Mouse (Mus musculus) forebrain, embryonic 14.5 days (tissue): ENCODE measurements around the gene Lamc1. TPM values are rescaled to one million over a fixed set of nuclear protein-coding genes. Genes with fewer than 3 reads are reported as not detected.
"Not testable (repeated sequence)": the region's sequence is repeated elsewhere in the genome, so short reads cannot be mapped to it uniquely, and the experiment has no call there.

Experiments
- ATAC-seq: fragments of 200-750 bp; cut with Nextera tagmentation; 2 replicates; pipeline ENCODE4 v1.8.0; 2017; ENCODE audit warnings: mild to moderate bottlenecking, moderate library complexity
- DNase-seq: peaks from one replicate; pipeline ENCODE4 v3.0.0-alpha.2; 2015; ENCODE audit warnings: low spot score
- H3K27ac ChIP-seq: fragments of 300-500 bp; sonication (generic); 2 replicates; pipeline ENCODE4 v1.5.1; 2014; ENCODE audit warnings: low read depth, mild to moderate bottlenecking, control low read depth, low read length, moderate library complexity
- H3K27me3 ChIP-seq: fragments of 300-500 bp; sonication (generic); replicated peaks from 2 replicates; pipeline ENCODE4 v1.6.1; 2014; ENCODE audit warnings: low read length, control low read depth, mixed read lengths; ENCODE audit not compliant: control insufficient read depth, insufficient read depth
- H3K36me3 ChIP-seq: fragments of 300-500 bp; sonication (generic); 2 replicates; pipeline ENCODE4 v1.6.1; 2014; ENCODE audit warnings: low read length, control low read depth; ENCODE audit not compliant: control insufficient read depth, insufficient read depth
- H3K4me1 ChIP-seq: fragments of 300-500 bp; sonication (generic); 2 replicates; pipeline ENCODE4 v1.6.1; 2014; ENCODE audit warnings: antibody characterized with exemption, low read length, control low read depth; ENCODE audit not compliant: control insufficient read depth, insufficient read depth
- H3K4me2 ChIP-seq: fragments of 300-500 bp; sonication (generic); 2 replicates; pipeline ENCODE4 v1.6.1; 2014; ENCODE audit warnings: mild to moderate bottlenecking, control low read depth, low read length
- H3K4me3 ChIP-seq: fragments of 300-500 bp; sonication (generic); 2 replicates; pipeline ENCODE4 v1.5.1; 2014; ENCODE audit warnings: low read depth, low read length, control low read depth
- H3K9ac ChIP-seq: fragments of 300-500 bp; sonication (generic); 2 replicates; pipeline ENCODE4 v1.6.1; 2014; ENCODE audit warnings: mild to moderate bottlenecking, low read length, control low read depth, moderate library complexity
- H3K9me3 ChIP-seq: fragments of 300-500 bp; sonication (generic); replicated peaks from 2 replicates; pipeline ENCODE4 v1.6.1; 2016; ENCODE audit warnings: low read length, control low read depth, mixed read lengths; ENCODE audit not compliant: control insufficient read depth
- WGBS: fragments of 180-500 bp; shearing (Covaris S2); extraction: QIAGEN DNeasy Blood & Tissue Kit; methylation state at CpG from one replicate; pipeline ENCODE4 v1.1.7; 2014; 5-methylcytosine and 5-hydroxymethylcytosine counted together
- polyA plus RNA-seq: library from polyadenylated mRNA; unstranded; fragments of >200 nt; fragmentation: Nextera tagmentation; extraction: Ambion mirVana; gene quantifications from 2 replicates; pipeline ENCODE4 v1.2.1, GENCODE M21; 2014

Lamc1 gene
- polyA plus RNA-seq, 1 experiment from 2014 or later, result 17.2 TPM

GRCm38 (mm10) chr1:153345002-153345401, 12.4 kb upstream of the Lamc1 start:
- DNase-seq (no peak), ATAC-seq (no peak)
- no peak overlapping the region for H3K4me3 ChIP-seq
- H3K9me3 ChIP-seq, result no peaks in the 10 kb centered on the region
- H3K27me3 ChIP-seq, result no peaks in the 10 kb centered on the region
- no peaks in the 10 kb centered on the region for H3K36me3 ChIP-seq
- H3K27ac ChIP-seq, result no peak overlapping the region
- 88% methylated on average over 2 of the region's 2 CpGs for WGBS
- H3K4me2 ChIP-seq, result no peak overlapping the region
- H3K9ac ChIP-seq, result no peak overlapping the region
- no peaks in the 10 kb centered on the region for H3K4me1 ChIP-seq

- H3K4me1 ChIP-seq, result peaks cover 12% of the 10 kb centered on the region
- not testable (repeated sequence) for H3K4me2 ChIP-seq, H3K4me3 ChIP-seq, H3K27me3 ChIP-seq, H3K36me3 ChIP-seq, ATAC-seq, H3K9ac ChIP-seq, H3K9me3 ChIP-seq, DNase-seq, H3K27ac ChIP-seq
- WGBS, result 95% methylated on average over 10 of the region's 10 CpGs
These were observed 2.9 kb upstream of the Lamc1 start for GRCm38 (mm10) chr1:153335451-153335850.

- H3K36me3 ChIP-seq, result no peaks in the 10 kb centered on the region
- peak overlapping the region; percentile 95 for H3K4me2 ChIP-seq
- no peaks in the 10 kb centered on the region for H3K9me3 ChIP-seq
- H3K4me1 ChIP-seq, result peaks cover 23% of the 10 kb centered on the region
- DNase-seq (peak; percentile 41), ATAC-seq (peak; percentile 51; the same call in 1 of the 2 replicates)
- H3K27ac ChIP-seq, result peak overlapping the region; percentile 85; the same call in 1 of the 2 replicates
- 5% methylated on average over 22 of the region's 22 CpGs for WGBS
- no peaks in the 10 kb centered on the region for H3K27me3 ChIP-seq
- peak overlapping the region; percentile 86 for H3K4me3 ChIP-seq
- peak overlapping the region; percentile 88 for H3K9ac ChIP-seq
These were observed 923 bp upstream of the Lamc1 start for GRCm38 (mm10) chr1:153333296-153334121.

GRCm38 (mm10) chr1:153331796-153332443, 666 bp downstream of the Lamc1 start:
- H3K4me2 ChIP-seq, result peak overlapping the region; percentile 95
- H3K4me1 ChIP-seq, result peaks cover 23% of the 10 kb centered on the region
- peak overlapping the region; percentile 86 for H3K4me3 ChIP-seq
- no peaks in the 10 kb centered on the region for H3K9me3 ChIP-seq
- H3K9ac ChIP-seq, result peak overlapping the region; percentile 88
- DNase-seq (peak; percentile 52), ATAC-seq (no peak; the same call in 1 of the 2 replicates)
- under 1% methylated on average over 39 of the region's 42 CpGs for WGBS
- no peaks in the 10 kb centered on the region for H3K27me3 ChIP-seq
- peak overlapping the region; percentile 85; the same call in 1 of the 2 replicates for H3K27ac ChIP-seq
- no peaks in the 10 kb centered on the region for H3K36me3 ChIP-seq

- Histone ChIP-seq H3K27me3 (no peaks in the 10 kb centered on the region), H3K36me3 (no peaks in the 10 kb centered on the region), H3K9ac (peak overlapping the region; percentile 88), H3K9me3 (no peaks in the 10 kb centered on the region), H3K27ac (no peak overlapping the region), H3K4me1 (peaks cover 23% of the 10 kb centered on the region), H3K4me2 (peak overlapping the region; percentile 95), H3K4me3 (peak overlapping the region; percentile 86)
- under 1% methylated on average over 4 of the region's 4 CpGs for WGBS
- ATAC-seq (no peak), DNase-seq (no peak)
These were observed 1.4 kb downstream of the Lamc1 start for GRCm38 (mm10) chr1:153331206-153331605.

- no peak for ATAC-seq
- WGBS, result 88% methylated on average over 6 of the region's 6 CpGs
- Histone ChIP-seq H3K36me3 (0 out of 2 replicates have a peak, but pooled peaks cover 2% of the 10 kb centered on the region), H3K4me3 (no peak overlapping the region), H3K27me3 (no peaks in the 10 kb centered on the region), H3K27ac (no peak overlapping the region), H3K9ac (no peak overlapping the region), H3K4me2 (no peak overlapping the region), H3K9me3 (no peaks in the 10 kb centered on the region), H3K4me1 (peaks cover 23% of the 10 kb centered on the region)
- no peak for DNase-seq
These were observed 3.3 kb downstream of the Lamc1 start for GRCm38 (mm10) chr1:153329306-153329705.

GRCm38 (mm10) chr1:153327063-153327462, 5.5 kb downstream of the Lamc1 start:
- ATAC-seq (no peak), DNase-seq (no peak)
- Histone ChIP-seq H3K4me2 (no peak overlapping the region), H3K4me1 (peaks cover 18% of the 10 kb centered on the region), H3K27me3 (no peaks in the 10 kb centered on the region), H3K27ac (no peak overlapping the region), H3K36me3 (0 out of 2 replicates have a peak, but pooled peaks cover 5% of the 10 kb centered on the region), H3K4me3 (no peak overlapping the region), H3K9ac (no peak overlapping the region), H3K9me3 (no peaks in the 10 kb centered on the region)
- WGBS, result 83% methylated on average over 4 of the region's 4 CpGs

- WGBS, result 68% methylated on average over 7 of the region's 7 CpGs
These were observed 6.4 kb downstream of the Lamc1 start for GRCm38 (mm10) chr1:153326226-153326625.

More at GRCm38 (mm10) chr1:153326226-153326625, 6.4 kb downstream of the Lamc1 start:
- Histone ChIP-seq H3K9me3 (no peaks in the 10 kb centered on the region), H3K9ac (no peak overlapping the region), H3K27me3 (no peaks in the 10 kb centered on the region), H3K27ac (no peak overlapping the region), H3K4me2 (no peak overlapping the region), H3K4me1 (peaks cover 16% of the 10 kb centered on the region), H3K36me3 (0 out of 2 replicates have a peak, but pooled peaks cover 5% of the 10 kb centered on the region), H3K4me3 (no peak overlapping the region)
- DNase-seq (no peak), ATAC-seq (no peak)
